In the genomic region with DNA sequence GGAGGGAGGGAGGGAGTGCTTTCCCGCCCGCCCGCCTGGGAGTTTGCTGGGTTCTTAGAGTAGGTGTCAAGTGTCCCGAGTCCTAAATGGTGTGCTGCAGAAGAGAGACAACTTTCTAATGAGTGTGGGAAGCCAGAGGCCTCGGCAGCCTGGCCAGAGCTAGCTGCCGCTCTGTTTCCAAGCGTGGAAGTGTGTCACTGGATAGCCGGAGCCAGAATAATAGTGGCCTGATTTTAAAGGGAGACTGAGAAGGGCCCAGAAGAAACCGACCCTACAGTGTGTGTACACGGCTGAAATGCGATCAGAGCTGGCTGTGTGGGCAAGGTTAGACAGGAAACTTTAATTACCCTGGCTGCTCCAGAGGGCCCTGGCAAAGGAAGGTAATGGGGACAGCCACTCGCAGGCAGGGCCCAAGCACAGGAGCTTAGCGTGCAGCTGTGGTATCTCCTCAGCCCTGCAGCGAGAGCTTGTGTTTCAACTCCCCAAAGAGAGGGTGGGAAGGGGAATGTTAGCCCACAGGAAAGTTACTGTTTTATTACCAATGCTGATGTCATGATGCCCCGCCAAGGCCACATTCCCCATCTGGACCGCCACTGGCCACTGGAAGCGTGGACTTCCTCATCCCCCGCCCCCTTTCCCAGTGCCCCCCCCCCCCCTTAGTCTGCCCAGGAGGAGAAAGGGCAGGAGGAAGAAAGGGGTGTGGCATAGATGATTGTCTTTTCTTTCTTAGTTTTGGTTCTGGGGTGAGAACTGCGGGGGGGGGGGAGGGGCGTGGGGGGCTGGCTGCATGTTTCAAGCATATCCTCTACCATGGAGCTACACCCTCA, we compare ENCODE assay signal across 8 mouse cellular contexts. TPM values are rescaled to one million over a fixed set of nuclear protein-coding genes. Genes with fewer than 3 reads are reported as not detected.
DNase-seq lines count a peak whose midpoint lies in the region; ATAC-seq lines count a peak whose summit lies in the region.

No protein-coding gene starts in this region.

- no peaks in the 10 kb centered on the region for H3K36me3 ChIP-seq in embryonic facial prominence, embryonic 14.5 days (ENCODE audit: control insufficient read depth, insufficient read depth, low read length)
- no peaks in the 10 kb centered on the region for H3K36me3 ChIP-seq in heart, embryonic 16.5 days (ENCODE audit: control insufficient read depth, insufficient read depth)
- H3K36me3 ChIP-seq in midbrain, embryonic 12.5 days = no peaks in the 10 kb centered on the region

- intact Hi-C loops in left cerebral cortex, postnatal 4 days (cut with DNase I) = no loop called here

- H3K27me3 ChIP-seq in embryonic facial prominence, embryonic 14.5 days (replicated peaks; ENCODE audit: control insufficient read depth, insufficient read depth, low read length) = peaks cover 22% of the 10 kb centered on the region
- H3K27me3 ChIP-seq in heart, embryonic 16.5 days (ENCODE audit: control insufficient read depth, insufficient read depth, low read length) = peaks cover 24% of the 10 kb centered on the region
- peaks cover 49% of the 10 kb centered on the region for H3K27me3 ChIP-seq in midbrain, embryonic 12.5 days

- 6% methylated on average over 19 of the region's 20 CpGs for WGBS in embryonic facial prominence, embryonic 14.5 days
- 21% methylated on average over 18 of the region's 20 CpGs for WGBS in heart, embryonic 16.5 days
- WGBS in midbrain, embryonic 12.5 days = 7% methylated on average over 17 of the region's 20 CpGs

- peak overlapping the region; percentile 88 for H3K27ac ChIP-seq in embryonic facial prominence, embryonic 14.5 days (replicated peaks; ENCODE audit: low read depth, low read length)
- H3K27ac ChIP-seq in heart, embryonic 16.5 days (ENCODE audit: low read length) = peak overlapping the region; percentile 48
- H3K27ac ChIP-seq in midbrain, embryonic 12.5 days (replicated peaks) = peak overlapping the region; percentile 20

- peak; percentile 87 for ATAC-seq in embryonic facial prominence, embryonic 14.5 days (ENCODE audit: low read depth)
- ATAC-seq in heart, embryonic 16.5 days (replicated peaks; ENCODE audit: extremely low read depth, insufficient read depth, low FRiP score) = no peak
- ATAC-seq in midbrain, embryonic 12.5 days (ENCODE audit: low FRiP score, low read depth) = peak; percentile 38; the same call in 1 of the 2 replicates

- DNase-seq in left cerebral cortex, postnatal 4 days = peak; percentile 7
- DNase-seq in left cerebral cortex, adult 11 months (ENCODE audit: low spot score) = no peak
- peak; percentile 88 for DNase-seq in embryonic facial prominence, embryonic 14.5 days (ENCODE audit: low spot score)
- DNase-seq in ovary, postnatal 10 days (ENCODE audit: low spot score) = no peak
- DNase-seq in cerebellum, adult 9-11 months = no peak
- no peak for DNase-seq in right cerebral cortex, postnatal 25 days

- peaks cover 30% of the 10 kb centered on the region for H3K4me1 ChIP-seq in embryonic facial prominence, embryonic 14.5 days (ENCODE audit: control insufficient read depth, insufficient read depth, low read length)
- peaks cover 26% of the 10 kb centered on the region for H3K4me1 ChIP-seq in heart, embryonic 16.5 days (ENCODE audit: control insufficient read depth, insufficient read depth, low read length)
- H3K4me1 ChIP-seq in midbrain, embryonic 12.5 days = peaks cover 16% of the 10 kb centered on the region

- peak overlapping the region; percentile 28 for H3K9ac ChIP-seq in embryonic facial prominence, embryonic 14.5 days (ENCODE audit: low read depth, low read length)
- H3K9ac ChIP-seq in heart, embryonic 16.5 days (ENCODE audit: low read length) = no peak overlapping the region; the same call in 1 of the 2 replicates
- 0 out of 2 replicates have a peak overlapping the region, but pooled peaks have one; percentile 31 for H3K9ac ChIP-seq in midbrain, embryonic 12.5 days (replicated peaks)

- peak overlapping the region; percentile 42 for H3K4me2 ChIP-seq in embryonic facial prominence, embryonic 14.5 days (ENCODE audit: low read depth, low read length)
- H3K4me2 ChIP-seq in heart, embryonic 16.5 days (ENCODE audit: low read depth, low read length) = peak overlapping the region; percentile 22; the same call in 1 of the 2 replicates
- peak overlapping the region; percentile 31 for H3K4me2 ChIP-seq in midbrain, embryonic 12.5 days (replicated peaks)

- H3K9me3 ChIP-seq in embryonic facial prominence, embryonic 14.5 days (ENCODE audit: control insufficient read depth, low read length) = no peaks in the 10 kb centered on the region
- H3K9me3 ChIP-seq in heart, embryonic 16.5 days (replicated peaks; ENCODE audit: control insufficient read depth, low read length) = no peaks in the 10 kb centered on the region
- no peaks in the 10 kb centered on the region for H3K9me3 ChIP-seq in midbrain, embryonic 12.5 days

- no peak overlapping the region for H3K4me3 ChIP-seq in embryonic facial prominence, embryonic 14.5 days (ENCODE audit: low read depth, low read length)
- H3K4me3 ChIP-seq in heart, embryonic 16.5 days (ENCODE audit: low read length) = no peak overlapping the region
- H3K4me3 ChIP-seq in midbrain, embryonic 12.5 days = no peak overlapping the region

RNA-seq across cellular contexts. Expression of gene Efhd1, which starts 6.7 kb away (rescaled TPM):
- 1 to 10 TPM; 1.5 to 2.0 TPM for total RNA-seq in left cerebral cortex, postnatal 4 days (2021)
- polyA plus RNA-seq in embryonic facial prominence, embryonic 14.5 days (2014; fragmentation: Nextera tagmentation; extraction: Ambion mirVana) = 4.3 and 6.4 TPM in 2 replicates
- polyA plus RNA-seq in heart, embryonic 16.5 days (2015; fragmentation: Nextera tagmentation; extraction: Ambion mirVana) = 0.46 and 0.76 TPM in 2 replicates
- polyA plus RNA-seq in midbrain, embryonic 12.5 days (2016; fragmentation: Nextera tagmentation; extraction: Ambion mirVana) = 0.54 and 0.58 TPM in 2 replicates

RNA-seq across cellular contexts. Expression of gene Gigyf2, which starts 55.9 kb away (rescaled TPM):
- total RNA-seq in left cerebral cortex, postnatal 4 days (2021) = 10 to 100 TPM; 85.4 to 94.2 TPM
- 41.6 and 46.8 TPM in 2 replicates for polyA plus RNA-seq in embryonic facial prominence, embryonic 14.5 days (2014; fragmentation: Nextera tagmentation; extraction: Ambion mirVana)
- 30.7 and 31.6 TPM in 2 replicates for polyA plus RNA-seq in heart, embryonic 16.5 days (2015; fragmentation: Nextera tagmentation; extraction: Ambion mirVana)
- polyA plus RNA-seq in midbrain, embryonic 12.5 days (2016; fragmentation: Nextera tagmentation; extraction: Ambion mirVana) = 64.3 and 71.7 TPM in 2 replicates

RNA-seq across cellular contexts. Expression of gene Eif4e2, which starts 57.1 kb away (rescaled TPM):
- total RNA-seq in left cerebral cortex, postnatal 4 days (2021) = 10 to 100 TPM; 92.6 to 92.8 TPM
- polyA plus RNA-seq in embryonic facial prominence, embryonic 14.5 days (2014; fragmentation: Nextera tagmentation; extraction: Ambion mirVana) = 133 and 136 TPM in 2 replicates
- polyA plus RNA-seq in heart, embryonic 16.5 days (2015; fragmentation: Nextera tagmentation; extraction: Ambion mirVana) = 100 and 104 TPM in 2 replicates
- polyA plus RNA-seq in midbrain, embryonic 12.5 days (2016; fragmentation: Nextera tagmentation; extraction: Ambion mirVana) = 147 and 148 TPM in 2 replicates

Comparison
In these comparisons a context has a peak if more than half of its experiments do, and no peak if none do; other contexts are left out.
1. DNase-seq: peak in left cerebral cortex, postnatal 4 days (single experiment) and embryonic facial prominence, embryonic 14.5 days (single experiment); none in left cerebral cortex, adult 11 months (single experiment), ovary, postnatal 10 days (single experiment), cerebellum, adult 9-11 months (single experiment) and right cerebral cortex, postnatal 25 days (single experiment).
2. H3K27ac ChIP-seq: peak in every context shown above with its lines; median percentile 88 in embryonic facial prominence, embryonic 14.5 days; 48 in heart, embryonic 16.5 days; 20 in midbrain, embryonic 12.5 days.
3. Peak in every context shown above with its lines, with median percentiles within 50 percentile points of each other: H3K4me2 ChIP-seq.